Mouse (Mus musculus) myocyte (in vitro differentiated cells): ENCODE results near the gene Gadd45gip1.

ENCODE experiments used
- E2F4 ChIP-seq: IDR thresholded peaks from one replicate; pipeline ENCODE4 v1.6.1; 2011; ENCODE audit warnings: mild to moderate bottlenecking, control low read depth, moderate library complexity; ENCODE audit not compliant: insufficient read depth
- MAX ChIP-seq: IDR thresholded peaks from one replicate; pipeline ENCODE4 v1.6.1; 2011; ENCODE audit warnings: low read depth, mild to moderate bottlenecking, control low read depth
- MYOD1 ChIP-seq, 3 experiments: IDR thresholded peaks; one replicate each; pipeline ENCODE4 v1.6.1; 2011; ENCODE audit warnings: control low read depth in 2 of 3, low read depth in 2 of 3, mild to moderate bottlenecking in 2 of 3, moderate library complexity in 1 of 3; ENCODE audit not compliant: insufficient read length in 2 of 3, control insufficient read depth in 1 of 3
- MYOG ChIP-seq, 3 experiments: IDR thresholded peaks; one replicate each; pipeline ENCODE4 v1.6.1; 2011; ENCODE audit warnings: control low read depth in 2 of 3, low read depth in 2 of 3, mild to moderate bottlenecking in 2 of 3; ENCODE audit not compliant: insufficient read length in 2 of 3, control insufficient read depth in 1 of 3, insufficient read depth in 1 of 3
- POLR2A ChIP-seq: IDR thresholded peaks from one replicate; pipeline ENCODE4 v1.6.1; 2011; ENCODE audit warnings: low read depth, mild to moderate bottlenecking, control low read depth, moderate library complexity; ENCODE audit not compliant: insufficient read length
- POLR2AphosphoS2 ChIP-seq: IDR thresholded peaks from one replicate; pipeline ENCODE4 v1.6.1; 2011; ENCODE audit warnings: low read depth, control low read depth; ENCODE audit not compliant: insufficient read length
- REST ChIP-seq: IDR thresholded peaks from one replicate; pipeline ENCODE4 v1.6.1; 2011; ENCODE audit warnings: mild to moderate bottlenecking, control low read depth, moderate library complexity; ENCODE audit not compliant: insufficient read depth, insufficient read length
- SRF ChIP-seq: IDR thresholded peaks from one replicate; pipeline ENCODE4 v1.6.1; 2011; ENCODE audit warnings: low read depth; ENCODE audit not compliant: control insufficient read depth, insufficient read length
- TCF12 ChIP-seq: IDR thresholded peaks from one replicate; pipeline ENCODE4 v1.6.1; 2011; ENCODE audit warnings: mild to moderate bottlenecking, control low read depth; ENCODE audit not compliant: poor library complexity, insufficient read depth, severe bottlenecking
- TCF3 ChIP-seq: IDR thresholded peaks from one replicate; pipeline ENCODE4 v1.6.1; 2011; ENCODE audit warnings: low read depth, control low read depth; ENCODE audit not compliant: insufficient read length
- USF1 ChIP-seq: IDR thresholded peaks from one replicate; pipeline ENCODE4 v1.6.1; 2011; ENCODE audit warnings: low read depth, mild to moderate bottlenecking, control low read depth, moderate library complexity

GRCm38 (mm10) chr8:84798446-84799135 is 32.7 kb upstream of the Gadd45gip1 start:
- no peak for TF ChIP-seq POLR2A
- no peak for TF ChIP-seq MYOD1 (IDR thresholded peaks at IDR 0.05; ENCODE audit: control insufficient read depth in 1 of 3, insufficient read length in 2 of 3, low read depth in 2 of 3)
- TF ChIP-seq MAX, result no peak
- TF ChIP-seq E2F4, result no peak
- no peak for TF ChIP-seq POLR2AphosphoS2
- TF ChIP-seq MYOG (IDR thresholded peaks at IDR 0.05; ENCODE audit: control insufficient read depth in 1 of 3, insufficient read depth in 1 of 3, insufficient read length in 2 of 3, low read depth in 2 of 3), result no peak
- no peak for TF ChIP-seq REST
- no peak for TF ChIP-seq USF1
- TF ChIP-seq SRF, result no peak
- TF ChIP-seq TCF3, result no peak
- TF ChIP-seq TCF12, result no peak
